Mouse (Mus musculus) liver, adult 2 months (tissue): ENCODE data around the gene Car6.

ENCODE experiments used
- CTCF ChIP-seq: fragments of 200-500 bp; IDR thresholded peaks from 2 replicates; pipeline ENCODE4 v1.5.1; 2011; ENCODE audit warnings: low read depth, low read length, control low read depth
- POLR2A ChIP-seq: fragments of 200-500 bp; IDR thresholded peaks from 2 replicates; pipeline ENCODE4 v1.6.1; 2011; ENCODE audit warnings: low read length, control low read depth; ENCODE audit not compliant: insufficient read depth; ENCODE audit errors: extremely low read depth

DNA sequence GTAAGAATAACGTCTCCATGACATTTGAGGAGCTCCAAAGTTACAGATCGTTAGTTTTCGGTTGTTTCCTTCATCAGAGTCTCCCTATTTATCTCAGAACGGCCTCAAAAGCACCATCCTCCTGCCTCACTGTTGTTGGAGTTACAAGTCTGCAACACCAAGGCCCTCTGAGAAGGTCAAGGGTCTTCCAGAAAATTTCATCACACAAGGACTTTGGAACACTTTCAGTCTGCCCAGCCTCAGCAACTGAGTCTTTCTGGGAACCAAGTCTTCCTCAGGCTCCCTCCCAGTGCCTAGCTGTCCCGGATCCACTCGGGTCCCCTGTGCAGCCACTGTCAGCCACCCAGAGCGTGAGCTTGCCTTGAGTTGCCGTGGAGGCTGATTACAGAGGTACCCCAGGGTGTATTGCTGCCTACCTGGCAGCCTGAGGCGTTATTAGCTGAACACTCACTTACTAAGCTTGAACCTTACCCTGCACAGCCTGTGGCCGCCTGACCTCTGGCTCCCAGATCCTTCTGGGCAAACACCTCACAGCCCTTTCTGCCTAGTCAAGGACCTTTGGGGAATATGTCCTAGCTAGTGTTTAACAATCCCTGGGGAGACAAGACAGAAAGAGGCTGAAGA lies 20.0 kb upstream of the Car6 start:
- TF ChIP-seq POLR2A = no peak
- TF ChIP-seq CTCF = no peak
